Mouse (Mus musculus): ENCODE measurements at regions not wholly inside any gene's neighbourhood (a gene's known extent, or its start where the extent isn't known, plus 50 kb on each side); places are given as distances from the start of the nearest gene placed in this dataset.

DNA sequence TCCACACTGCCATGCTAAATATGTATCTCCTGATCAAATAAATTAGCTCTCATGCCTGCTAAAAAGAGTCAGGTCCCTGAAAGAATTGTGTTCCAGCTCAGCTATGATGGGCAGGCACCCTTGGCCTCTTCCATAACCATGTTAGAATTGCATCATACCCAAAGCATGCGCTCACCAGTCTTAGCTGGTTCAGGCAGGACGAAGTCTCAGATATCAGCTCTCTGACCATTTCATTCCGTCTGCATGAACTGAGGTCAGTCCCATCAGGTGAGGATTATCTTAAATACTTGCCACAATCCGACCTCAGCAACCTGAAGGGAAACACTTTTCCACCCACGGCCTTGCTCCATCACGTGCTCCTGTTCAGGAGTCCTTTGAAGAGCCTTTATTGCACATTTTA lies 101.3 kb upstream of the Rreb1 start:
- 97% methylated on average over 6 of the region's 6 CpGs for WGBS
- no peak overlapping the region for H3K27ac ChIP-seq (ENCODE audit: control insufficient read depth, insufficient read depth, low read length)
- H3K4me3 ChIP-seq (ENCODE audit: control insufficient read depth, insufficient read depth, low read length) = no peak overlapping the region
- no peaks in the 10 kb centered on the region for H3K27me3 ChIP-seq (ENCODE audit: control insufficient read depth, insufficient read depth, low read length)
- H3K4me1 ChIP-seq (replicated peaks; ENCODE audit: control insufficient read depth, insufficient read depth, low read length) = peaks cover 15% of the 10 kb centered on the region
- H3K36me3 ChIP-seq (ENCODE audit: control insufficient read depth, insufficient read depth, low read length) = no peaks in the 10 kb centered on the region
- TF ChIP-seq POLR2A (IDR thresholded peaks at IDR 0.05; ENCODE audit: control insufficient read depth, extremely low read depth, insufficient read depth, low read length, poor library complexity) = no peak
- no peak for TF ChIP-seq CTCF (IDR thresholded peaks at IDR 0.05; ENCODE audit: borderline replicate concordance, control insufficient read depth, extremely low read depth, insufficient read depth, low read length, poor library complexity)
- DNase-seq = no peak

DNA sequence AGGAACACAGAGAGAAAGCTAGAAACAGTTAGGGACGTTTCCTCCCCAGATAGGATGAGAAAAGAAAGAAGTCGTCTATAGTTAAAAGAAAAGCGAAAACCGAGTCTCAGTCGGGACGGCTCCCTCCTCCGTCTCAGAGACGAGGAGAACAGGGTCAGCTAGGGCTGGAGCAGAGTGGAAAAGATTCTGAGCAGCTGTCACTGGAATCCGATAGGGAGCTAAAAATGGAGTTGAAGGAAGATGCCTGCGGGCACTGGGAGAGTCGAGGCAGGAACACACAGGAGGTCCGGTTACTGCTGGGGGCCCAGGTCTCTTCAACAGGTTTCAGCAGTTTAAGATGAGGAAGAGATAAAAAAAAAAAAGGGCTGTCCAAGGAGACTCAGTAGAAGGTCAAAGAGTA lies 99.9 kb upstream of the Rreb1 start:
- DNase-seq = no peak
- no peaks in the 10 kb centered on the region for H3K27me3 ChIP-seq (ENCODE audit: control insufficient read depth, insufficient read depth, low read length)
- no peak overlapping the region for H3K4me3 ChIP-seq (ENCODE audit: control insufficient read depth, insufficient read depth, low read length)
- H3K4me1 ChIP-seq (replicated peaks; ENCODE audit: control insufficient read depth, insufficient read depth, low read length) = peaks cover 12% of the 10 kb centered on the region
- no peak overlapping the region for H3K27ac ChIP-seq (ENCODE audit: control insufficient read depth, insufficient read depth, low read length)
- H3K36me3 ChIP-seq (ENCODE audit: control insufficient read depth, insufficient read depth, low read length) = no peaks in the 10 kb centered on the region
- WGBS = 90% methylated on average over 12 of the region's 12 CpGs
- TF ChIP-seq CTCF (IDR thresholded peaks at IDR 0.05; ENCODE audit: borderline replicate concordance, control insufficient read depth, extremely low read depth, insufficient read depth, low read length, poor library complexity) (no peak), POLR2A (IDR thresholded peaks at IDR 0.05; ENCODE audit: control insufficient read depth, extremely low read depth, insufficient read depth, low read length, poor library complexity) (no peak)

DNA sequence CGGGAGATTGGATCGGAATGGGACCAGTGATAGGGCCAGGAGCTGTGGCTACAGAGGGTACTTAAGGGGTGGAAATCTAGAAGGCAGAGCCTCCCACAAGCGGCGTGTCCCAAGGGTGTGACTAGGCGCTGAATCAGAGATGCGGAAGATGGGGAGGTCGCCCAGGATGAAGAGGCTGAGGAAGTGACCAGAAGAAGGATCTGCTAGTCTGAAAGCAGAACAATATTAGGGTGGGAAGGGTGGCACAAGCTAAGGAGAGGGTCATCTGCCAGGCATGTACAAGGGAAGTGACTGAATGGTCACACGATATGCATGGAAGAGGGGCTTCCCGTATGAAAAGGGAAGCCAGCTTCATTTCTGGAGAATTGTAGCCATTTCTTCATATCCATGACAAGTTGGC lies 99.4 kb upstream of the Rreb1 start:
- H3K4me1 ChIP-seq (replicated peaks; ENCODE audit: control insufficient read depth, insufficient read depth, low read length) = peaks cover 12% of the 10 kb centered on the region
- TF ChIP-seq CTCF (IDR thresholded peaks at IDR 0.05; ENCODE audit: borderline replicate concordance, control insufficient read depth, extremely low read depth, insufficient read depth, low read length, poor library complexity) (no peak), POLR2A (IDR thresholded peaks at IDR 0.05; ENCODE audit: control insufficient read depth, extremely low read depth, insufficient read depth, low read length, poor library complexity) (no peak)
- H3K4me3 ChIP-seq (ENCODE audit: control insufficient read depth, insufficient read depth, low read length) = no peak overlapping the region
- no peak overlapping the region for H3K27ac ChIP-seq (ENCODE audit: control insufficient read depth, insufficient read depth, low read length)
- DNase-seq = no peak
- no peaks in the 10 kb centered on the region for H3K27me3 ChIP-seq (ENCODE audit: control insufficient read depth, insufficient read depth, low read length)
- 96% methylated on average over 9 of the region's 9 CpGs for WGBS
- no peaks in the 10 kb centered on the region for H3K36me3 ChIP-seq (ENCODE audit: control insufficient read depth, insufficient read depth, low read length)

DNA sequence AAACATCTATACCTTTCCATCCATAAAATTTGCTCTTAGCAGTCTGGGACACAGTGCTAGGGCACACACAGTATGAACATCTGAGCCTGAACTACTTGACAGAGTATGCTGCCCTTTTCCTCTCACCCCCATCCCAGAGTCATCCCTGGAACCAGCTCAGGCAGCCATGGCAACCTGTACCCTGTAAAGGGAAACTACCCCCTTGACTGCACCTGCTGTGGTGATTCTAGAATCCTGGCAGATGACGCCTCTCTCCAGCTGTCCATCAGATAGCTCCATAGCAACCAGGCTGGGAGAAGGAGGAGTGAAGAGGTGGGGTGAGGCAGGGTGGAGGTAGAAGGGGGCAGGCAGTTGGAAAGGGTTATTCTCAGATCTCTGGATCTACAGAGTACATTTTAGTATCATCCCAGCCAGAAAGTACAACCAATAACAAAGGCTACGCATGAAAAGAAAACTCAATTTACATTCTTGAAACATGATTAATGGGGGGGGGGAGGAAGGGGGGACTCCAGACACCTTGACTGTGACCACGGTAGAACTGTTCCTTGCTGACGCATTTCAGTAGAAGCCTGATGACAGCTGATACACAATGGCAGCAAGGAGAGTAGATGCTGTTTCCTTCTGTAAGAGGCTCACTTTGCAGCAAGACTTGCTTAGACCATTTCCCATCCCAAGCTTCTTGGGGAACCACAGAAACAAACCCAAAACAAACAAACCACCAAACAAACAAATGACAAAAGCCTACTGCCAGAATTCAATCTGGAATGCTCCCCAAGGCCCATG lies 97.2 kb upstream of the Rreb1 start:
- TF ChIP-seq POLR2A (IDR thresholded peaks at IDR 0.05; ENCODE audit: control insufficient read depth, extremely low read depth, insufficient read depth, low read length, poor library complexity) (no peak), CTCF (IDR thresholded peaks at IDR 0.05; ENCODE audit: borderline replicate concordance, control insufficient read depth, extremely low read depth, insufficient read depth, low read length, poor library complexity) (no peak)
- H3K27me3 ChIP-seq (ENCODE audit: control insufficient read depth, insufficient read depth, low read length) = no peaks in the 10 kb centered on the region
- 57% methylated on average over 4 of the region's 4 CpGs for WGBS
- H3K36me3 ChIP-seq (ENCODE audit: control insufficient read depth, insufficient read depth, low read length) = no peaks in the 10 kb centered on the region
- H3K4me1 ChIP-seq (replicated peaks; ENCODE audit: control insufficient read depth, insufficient read depth, low read length) = no peaks in the 10 kb centered on the region
- no peak overlapping the region for H3K4me3 ChIP-seq (ENCODE audit: control insufficient read depth, insufficient read depth, low read length)
- DNase-seq = no peak
- no peak overlapping the region for H3K27ac ChIP-seq (ENCODE audit: control insufficient read depth, insufficient read depth, low read length)

DNA sequence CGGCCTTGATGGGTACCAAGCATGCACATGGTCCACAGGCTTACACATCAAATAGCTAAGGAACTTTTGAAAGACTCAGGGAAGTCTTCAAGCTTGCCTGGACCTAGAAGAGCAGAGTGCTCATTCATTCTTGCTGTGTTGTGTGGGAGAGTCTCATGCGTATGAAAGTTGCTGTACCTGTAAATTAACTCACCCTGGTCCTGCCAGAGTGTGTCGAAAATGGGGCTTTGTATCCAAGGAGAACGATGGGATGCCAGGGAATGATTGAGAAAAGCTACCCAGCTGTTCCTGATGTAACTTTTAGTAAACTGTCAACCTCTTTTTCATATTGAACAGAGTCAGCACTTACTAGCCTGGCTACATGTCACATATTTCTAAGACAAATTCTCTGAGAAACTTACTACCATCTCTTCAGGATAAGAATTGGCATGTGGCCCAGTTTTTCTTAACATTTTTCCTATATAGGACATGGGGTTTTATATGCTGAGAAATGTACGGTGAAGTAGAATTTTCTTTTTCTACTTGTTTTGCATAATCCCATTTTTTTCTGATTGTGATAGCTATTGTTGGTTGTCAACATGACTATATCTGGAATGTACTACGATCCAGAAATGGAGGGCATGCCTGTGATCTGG lies 95.0 kb upstream of the Rreb1 start:
- Histone ChIP-seq H3K36me3 (ENCODE audit: control insufficient read depth, insufficient read depth, low read length) (no peaks in the 10 kb centered on the region), H3K4me1 (replicated peaks; ENCODE audit: control insufficient read depth, insufficient read depth, low read length) (no peaks in the 10 kb centered on the region), H3K27me3 (ENCODE audit: control insufficient read depth, insufficient read depth, low read length) (no peaks in the 10 kb centered on the region), H3K27ac (ENCODE audit: control insufficient read depth, insufficient read depth, low read length) (no peak overlapping the region), H3K4me3 (ENCODE audit: control insufficient read depth, insufficient read depth, low read length) (no peak overlapping the region)
- no peak for DNase-seq
- 96% methylated on average over 6 of the region's 6 CpGs for WGBS
- TF ChIP-seq CTCF (IDR thresholded peaks at IDR 0.05; ENCODE audit: borderline replicate concordance, control insufficient read depth, extremely low read depth, insufficient read depth, low read length, poor library complexity) = no peak
- TF ChIP-seq POLR2A (IDR thresholded peaks at IDR 0.05; ENCODE audit: control insufficient read depth, extremely low read depth, insufficient read depth, low read length, poor library complexity) = no peak

DNA sequence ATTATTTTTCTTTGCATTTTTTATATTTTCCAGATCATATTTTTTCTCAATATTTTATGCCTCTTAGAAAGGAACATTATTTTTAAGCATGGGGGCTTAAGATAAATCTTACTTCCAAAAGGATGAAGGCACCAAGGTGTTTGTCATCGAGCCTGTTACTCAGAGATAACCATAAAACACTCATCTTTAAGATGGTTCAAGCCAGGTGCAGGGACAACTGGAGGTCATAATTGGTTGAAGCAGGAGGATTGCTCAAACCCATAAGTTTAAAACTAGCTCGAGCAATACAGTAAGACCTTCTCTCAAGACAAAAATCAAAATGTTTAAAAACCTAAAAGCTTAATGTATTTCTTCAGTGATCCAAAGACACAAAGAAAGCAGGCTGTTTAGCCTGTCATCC lies 92.6 kb upstream of the Rreb1 start:
- no peak for DNase-seq
- no peak overlapping the region for H3K27ac ChIP-seq (ENCODE audit: control insufficient read depth, insufficient read depth, low read length)
- no peaks in the 10 kb centered on the region for H3K4me1 ChIP-seq (replicated peaks; ENCODE audit: control insufficient read depth, insufficient read depth, low read length)
- no peaks in the 10 kb centered on the region for H3K36me3 ChIP-seq (ENCODE audit: control insufficient read depth, insufficient read depth, low read length)
- no peak for TF ChIP-seq POLR2A (IDR thresholded peaks at IDR 0.05; ENCODE audit: control insufficient read depth, extremely low read depth, insufficient read depth, low read length, poor library complexity)
- TF ChIP-seq CTCF (IDR thresholded peaks at IDR 0.05; ENCODE audit: borderline replicate concordance, control insufficient read depth, extremely low read depth, insufficient read depth, low read length, poor library complexity) = no peak
- no peaks in the 10 kb centered on the region for H3K27me3 ChIP-seq (ENCODE audit: control insufficient read depth, insufficient read depth, low read length)
- H3K4me3 ChIP-seq (ENCODE audit: control insufficient read depth, insufficient read depth, low read length) = no peak overlapping the region
- WGBS = 88% methylated on average over 2 of the region's 2 CpGs
